In genomic region chr11:35950011-35950410, GRCm38 (mm10) we compare ENCODE assay signal across 15 mouse cellular contexts. TPM values are rescaled to one million over a fixed set of nuclear protein-coding genes. Genes with fewer than 3 reads are reported as not detected.
DNase-seq lines count a peak whose midpoint lies in the region; ATAC-seq and TF ChIP-seq lines count a peak whose summit lies in the region.
"Had no signal": no experiment of that assay in that cellular context is flagged by ENCODE, and none has a peak within 500 bp of the region (broad histone marks: within the 10 kb centered on the region; RNA-seq: fewer than 3 reads in every experiment).

No protein-coding gene starts in this region.

- H3K4me2 ChIP-seq in stomach, postnatal 0 days (replicated peaks; ENCODE audit: low read depth), result no peak overlapping the region
- H3K4me2 ChIP-seq: embryonic facial prominence, embryonic 13.5 days; heart, embryonic 11.5 days; liver, embryonic 13.5 days; midbrain, embryonic 13.5 days had no signal

- no peak for ATAC-seq in stomach, postnatal 0 days (ENCODE audit: low FRiP score, low TSS enrichment)
- ATAC-seq: forebrain, embryonic 14.5 days; midbrain, embryonic 13.5 days had no signal

- no peak for TF ChIP-seq CTCF in lung, adult 2 months (IDR thresholded peaks at IDR 0.05; ENCODE audit: insufficient read depth, low read length)
- no peak for TF ChIP-seq CTCF in stomach, postnatal 0 days (IDR thresholded peaks at IDR 0.05; ENCODE audit: low read depth)

- no peaks in the 10 kb centered on the region for H3K9me3 ChIP-seq in stomach, postnatal 0 days (ENCODE audit: control insufficient read depth, low read length)
- H3K9me3 ChIP-seq: embryonic facial prominence, embryonic 13.5 days; hindbrain, embryonic 10.5 days; liver, embryonic 13.5 days; midbrain, embryonic 13.5 days had no signal

- no peak for TF ChIP-seq EP300 in stomach, postnatal 0 days (optimal IDR thresholded peaks at IDR 0.05)

- no peak for TF ChIP-seq POLR2A in lung, adult 2 months (IDR thresholded peaks at IDR 0.05; ENCODE audit: borderline replicate concordance, extremely low read depth, low read depth, low read length)

- WGBS in lung, adult 2 months, result 74% methylated on average over 3 of the region's 3 CpGs
- WGBS in stomach, postnatal 0 days, result 64% methylated on average over 3 of the region's 3 CpGs

- DNase-seq in adrenal gland, postnatal 10 days, result peak; percentile 53
- DNase-seq in adrenal gland, adult 18-20 months (ENCODE audit: low spot score in 2 of 2), result no peak
- DNase-seq in lung, adult 18-20 months, result peak; percentile 67 to 73
- no peak for DNase-seq in lung, adult 2 months
- DNase-seq in kidney, postnatal 25 days, result peak; percentile 59 to 60
- no peak for DNase-seq in stomach, postnatal 0 days (ENCODE audit: low spot score)
- DNase-seq in layer of hippocampus, adult 9-10 months (ENCODE audit: low spot score), result no peak
- no peak for DNase-seq in thymus, postnatal 10 days (ENCODE audit: low spot score in 2 of 2)
- DNase-seq: cerebellum, postnatal 25 days; liver, embryonic 13.5 days had no signal

- no peak overlapping the region for H3K4me3 ChIP-seq in lung, adult 2 months (replicated peaks; ENCODE audit: extremely low read depth, low read depth, low read length)
- no peak overlapping the region for H3K4me3 ChIP-seq in stomach, postnatal 0 days (ENCODE audit: low read depth, low read length)
- H3K4me3 ChIP-seq: embryonic facial prominence, embryonic 13.5 days; hindbrain, embryonic 10.5 days; liver, embryonic 13.5 days; midbrain, embryonic 13.5 days had no signal

- no peak overlapping the region for H3K9ac ChIP-seq in stomach, postnatal 0 days (ENCODE audit: low read length)
- H3K9ac ChIP-seq: embryonic facial prominence, embryonic 13.5 days; liver, embryonic 13.5 days; midbrain, embryonic 13.5 days had no signal

- no peaks in the 10 kb centered on the region for H3K27me3 ChIP-seq in stomach, postnatal 0 days (ENCODE audit: control insufficient read depth, insufficient read depth, low read length)
- H3K27me3 ChIP-seq: embryonic facial prominence, embryonic 13.5 days; liver, embryonic 13.5 days; midbrain, embryonic 13.5 days had no signal

- H3K27ac ChIP-seq in stomach, postnatal 0 days (replicated peaks), result peak overlapping the region; percentile 74
- H3K27ac ChIP-seq: embryonic facial prominence, embryonic 13.5 days; midbrain, embryonic 13.5 days had no signal

- no peaks in the 10 kb centered on the region for H3K36me3 ChIP-seq in stomach, postnatal 0 days (ENCODE audit: control insufficient read depth, insufficient read depth, low read length)
- H3K36me3 ChIP-seq: embryonic facial prominence, embryonic 13.5 days; hindbrain, embryonic 10.5 days; liver, embryonic 13.5 days; midbrain, embryonic 13.5 days had no signal

- H3K4me1 ChIP-seq in lung, adult 2 months (ENCODE audit: control insufficient read depth, insufficient read depth, low read length), result peaks cover 4% of the 10 kb centered on the region
- peaks cover 4% of the 10 kb centered on the region; the same call in 1 of the 2 replicates for H3K4me1 ChIP-seq in stomach, postnatal 0 days (replicated peaks; ENCODE audit: control insufficient read depth, insufficient read depth)

RNA-seq across cellular contexts. Expression of gene Wwc1, which starts 30.3 kb away (rescaled TPM):
- 10 to 100 TPM; 34.1 to 35.0 TPM for total RNA-seq in adrenal gland, postnatal 10 days (2021)
- 10 to 100 TPM; 64.0 to 84.7 TPM for total RNA-seq in adrenal gland, adult 18-20 months (2021)
- polyA plus RNA-seq in lung, adult 2 months (2012; rRNA removed), result 97.0 and 99.9 TPM in 2 replicates
- 7.8 and 9.0 TPM in 2 replicates for polyA plus RNA-seq in stomach, postnatal 0 days (2015; fragmentation: Nextera tagmentation; extraction: Ambion mirVana)

Comparison
In these comparisons a context has a peak if more than half of its experiments do, and no peak if none do; other contexts are left out.
1. DNase-seq: peak in adrenal gland, postnatal 10 days (single experiment), lung, adult 18-20 months (2 of 2) and kidney, postnatal 25 days (2 of 2); none in adrenal gland, adult 18-20 months (0 of 2), lung, adult 2 months (single experiment), stomach, postnatal 0 days (single experiment), layer of hippocampus, adult 9-10 months (single experiment) and thymus, postnatal 10 days (0 of 2).